Mouse (Mus musculus): ENCODE results near the gene Zfp94.

DNA sequence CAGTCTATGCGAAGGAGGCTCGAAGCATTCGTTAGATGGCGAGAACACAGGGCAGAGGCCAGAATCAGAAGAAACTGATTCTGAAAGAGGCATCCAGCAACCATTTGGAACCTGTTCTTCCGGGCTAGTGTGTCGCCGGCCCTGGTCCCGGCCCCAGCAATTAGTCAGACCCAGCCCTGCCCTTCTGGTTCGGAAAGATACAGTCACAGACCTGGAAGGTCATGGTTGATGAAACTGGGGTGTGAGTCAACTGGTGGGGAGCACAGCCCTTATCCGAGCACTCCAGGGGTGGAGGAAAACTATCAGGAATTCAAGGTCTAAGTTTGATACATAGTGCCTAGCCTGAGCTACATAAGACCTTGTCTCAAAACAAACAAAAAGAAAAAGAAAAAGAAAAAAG lies 39.6 kb upstream of the Zfp94 start:
- no peak for TF ChIP-seq CTCF (conservative IDR thresholded peaks at IDR 0.05; ENCODE audit: low read length)
- TF ChIP-seq POU5F1 (IDR thresholded peaks at IDR 0.05; ENCODE audit: borderline replicate concordance, low read length) = no peak
- no peak for TF ChIP-seq NANOG (IDR thresholded peaks at IDR 0.05; ENCODE audit: borderline replicate concordance, low read length)
